Mouse (Mus musculus) MEL-GATA-1-ER (cell line): ENCODE results near the gene Esf1.
"Not testable (repeated sequence)": the region's sequence is repeated elsewhere in the genome, so short reads cannot be mapped to it uniquely, and the experiment has no call there.

Source experiments
- DNase-seq: peaks from one replicate; pipeline ENCODE4 v3.0.0-alpha.2; 2012; ENCODE audit warnings: low read depth; ENCODE audit errors: extremely low read depth

Esf1 gene

DNA sequence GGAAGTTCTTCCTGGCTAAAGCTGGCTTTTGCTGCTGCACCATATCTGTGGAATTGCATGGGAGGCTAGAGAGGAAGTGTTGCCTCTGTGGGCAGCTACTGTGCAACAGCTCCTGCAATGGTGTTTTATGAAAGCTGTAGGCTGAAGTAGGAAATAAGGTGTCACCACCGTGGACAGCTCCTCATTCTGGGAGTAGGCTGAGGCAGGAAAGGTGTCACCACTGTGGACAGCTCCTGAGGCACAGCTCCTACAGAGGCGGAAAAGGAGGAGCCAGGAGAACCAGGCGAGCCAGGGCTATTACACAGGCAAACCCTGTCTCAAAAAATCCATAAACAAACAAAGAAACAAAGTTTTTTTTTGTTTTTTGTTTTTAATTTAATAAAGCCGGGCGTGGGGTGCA, 74.3 kb downstream of the Esf1 start:
- no peak for DNase-seq

DNA sequence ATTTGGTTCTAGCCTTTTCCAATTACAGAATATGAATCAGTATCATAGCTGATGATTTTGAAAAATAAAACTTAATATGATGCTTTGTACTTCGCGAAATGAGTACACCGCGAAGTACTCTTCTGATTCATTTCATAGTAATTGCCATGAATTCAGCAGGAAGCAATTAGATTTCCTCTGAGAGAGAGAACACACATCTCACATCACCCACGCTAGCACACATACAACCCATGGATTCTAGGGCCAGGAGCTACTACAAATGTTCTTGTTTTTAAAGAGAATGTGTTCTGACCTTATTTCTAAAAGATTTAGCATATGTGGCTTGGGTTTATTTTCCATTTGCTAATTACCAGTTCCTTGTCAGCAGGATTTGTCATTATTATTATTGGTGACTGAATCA, 76.9 kb downstream of the Esf1 start:
- no peak for DNase-seq

DNA sequence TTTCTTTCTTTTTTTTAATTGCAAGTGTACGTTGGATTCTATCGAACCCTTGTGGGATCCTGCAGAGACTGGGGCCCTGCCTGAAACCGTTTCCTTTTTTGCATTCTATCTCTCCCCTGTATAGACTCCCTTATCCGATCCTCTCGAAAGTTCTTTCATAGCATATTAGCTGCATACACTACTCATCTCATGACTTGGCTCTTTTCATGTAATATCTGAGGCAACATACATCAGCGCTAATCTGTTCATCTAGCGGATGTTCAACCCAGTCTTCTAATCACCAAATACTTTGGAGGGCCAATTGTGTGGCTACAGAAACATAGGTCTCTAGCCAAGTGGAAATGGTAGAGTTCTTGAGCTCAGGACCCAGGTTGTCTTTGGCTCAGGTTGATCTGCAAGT, 86.1 kb downstream of the Esf1 start:
- no peak for DNase-seq

DNA sequence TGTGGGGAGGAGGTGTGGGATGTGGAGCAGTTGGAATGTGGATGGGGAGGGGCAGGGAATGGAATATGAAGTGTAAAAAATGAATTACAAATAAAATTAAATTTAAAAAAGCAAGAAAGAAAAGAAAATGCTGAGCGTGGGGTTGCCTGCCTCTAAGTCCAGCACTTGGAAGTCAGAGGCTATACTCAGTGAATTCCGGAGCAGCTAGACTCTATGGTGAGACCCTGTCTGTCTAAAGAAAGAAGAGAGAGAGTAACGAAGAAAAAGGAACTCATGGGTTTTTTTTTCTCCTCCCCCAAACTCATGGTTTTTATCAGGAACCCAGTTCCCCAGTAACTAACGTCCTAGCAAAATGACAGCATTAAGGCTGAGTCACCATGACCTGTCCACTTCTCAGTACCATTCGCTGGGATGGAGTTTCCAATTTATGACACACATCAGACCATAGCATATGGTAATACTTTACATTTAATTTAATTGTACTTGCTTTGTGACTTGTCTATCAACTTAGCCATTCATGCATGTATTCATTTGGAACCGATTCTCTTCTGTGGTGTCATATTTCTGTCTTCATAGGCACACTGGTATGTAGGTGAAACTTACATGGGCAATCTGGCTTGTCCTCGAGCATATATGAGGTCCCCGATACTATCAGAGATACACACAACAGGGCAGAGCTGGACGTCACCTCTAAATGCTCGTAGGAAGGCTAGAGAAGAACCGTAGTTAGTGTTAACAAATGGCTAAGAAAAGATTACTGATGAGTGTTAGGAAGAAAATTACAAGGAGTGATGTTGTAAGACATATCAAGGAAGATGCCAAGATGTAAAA, 89.4 kb downstream of the Esf1 start:
- peak; percentile 54 for DNase-seq

DNA sequence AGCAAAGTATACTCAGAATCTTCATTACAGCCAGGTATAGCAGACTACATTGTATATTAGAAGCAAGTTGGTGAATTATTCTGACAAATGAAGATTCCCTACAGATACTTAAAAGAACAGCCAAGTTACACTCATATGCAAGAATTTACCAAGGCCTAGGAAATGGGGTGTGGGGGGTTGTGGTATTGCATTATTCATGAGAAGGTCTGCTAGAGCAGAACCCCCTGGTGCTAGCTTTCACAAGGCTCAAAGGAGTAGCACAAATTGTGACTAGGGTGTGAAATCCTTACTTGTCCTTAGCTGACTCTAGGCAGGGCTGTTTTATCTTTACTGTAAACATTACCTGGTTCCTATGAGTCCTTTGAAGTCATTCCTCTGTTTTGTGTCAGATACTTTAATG, 91.1 kb downstream of the Esf1 start:
- not testable (repeated sequence) for DNase-seq

DNA sequence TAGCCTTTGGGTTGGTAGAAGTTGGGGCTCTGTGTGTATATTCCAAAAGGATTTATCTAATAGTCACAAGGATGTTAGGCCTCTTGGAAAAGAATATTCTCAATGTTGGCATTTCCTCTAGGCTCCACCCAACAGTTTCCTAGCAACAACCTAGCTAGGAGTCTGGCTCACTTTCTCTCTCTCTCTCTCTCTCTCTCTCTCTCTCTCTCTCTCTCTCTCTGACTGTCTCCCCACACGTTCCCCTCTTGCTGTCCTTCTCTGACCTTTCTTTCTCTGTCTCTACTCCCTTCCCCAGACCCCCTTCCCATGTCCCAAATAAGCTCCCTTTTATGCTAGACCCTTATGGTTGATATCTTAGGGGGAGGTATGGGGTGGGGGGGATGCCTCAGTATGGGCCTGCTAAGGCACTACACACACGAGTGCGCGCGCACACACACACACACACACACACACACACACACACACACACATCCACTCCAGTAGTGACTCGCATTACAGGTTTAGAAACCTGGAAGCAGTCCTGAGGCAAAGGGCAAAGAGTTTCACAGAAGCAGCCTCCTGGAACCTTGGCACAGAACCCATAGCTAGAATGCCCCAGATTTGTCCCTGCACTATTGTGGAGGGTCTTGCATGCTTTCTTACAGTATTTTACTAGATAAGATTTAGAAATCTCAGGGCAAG, 91.6 kb downstream of the Esf1 start:
- no peak for DNase-seq

DNA sequence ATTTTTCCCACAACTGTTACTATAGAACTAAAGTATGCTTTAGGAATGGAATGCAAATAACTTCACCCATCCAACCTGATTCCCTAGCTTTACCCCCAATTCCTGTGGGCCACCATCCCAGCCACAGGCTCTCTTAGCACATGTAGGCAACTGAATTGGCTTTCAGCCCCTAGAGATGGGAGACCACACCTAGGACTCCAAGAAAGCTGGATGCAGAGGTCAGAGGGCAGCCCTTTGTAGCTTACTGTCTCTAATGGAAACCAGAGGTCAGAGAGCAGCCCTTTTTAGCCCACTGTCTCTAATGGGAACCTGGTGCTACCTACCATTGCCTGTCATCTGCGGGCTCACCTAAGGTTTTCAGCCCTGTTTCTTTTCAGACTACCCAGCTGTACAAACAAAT, 92.9 kb downstream of the Esf1 start:
- DNase-seq = no peak

DNA sequence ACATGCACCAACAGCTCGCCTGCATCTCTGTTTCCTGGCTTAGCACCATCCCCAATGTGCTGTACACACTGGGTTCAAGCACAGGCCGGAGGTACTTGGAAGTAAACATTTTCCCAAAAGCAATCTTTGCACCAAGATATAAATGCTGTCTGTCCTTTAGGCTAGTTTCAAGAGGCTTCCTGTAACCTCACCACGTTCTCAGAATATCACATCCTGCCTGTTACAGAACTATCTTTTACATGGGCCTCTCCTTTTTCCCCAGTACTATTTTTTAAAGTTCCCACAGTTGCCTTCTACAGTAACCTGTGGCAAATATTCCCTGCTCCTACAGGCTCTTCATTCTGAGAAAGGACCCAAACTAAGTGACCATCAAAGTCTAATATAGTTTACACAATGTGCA, 95.2 kb downstream of the Esf1 start:
- no peak for DNase-seq
